Mouse (Mus musculus): ENCODE measurements at regions not wholly inside any gene's neighbourhood (a gene's known extent, or its start where the extent isn't known, plus 50 kb on each side); places are given as distances from the start of the nearest gene placed in this dataset.

- ATAC-seq (replicated peaks; ENCODE audit: low FRiP score, low TSS enrichment, poor library complexity, severe bottlenecking): no peak
Observed at GRCm38 (mm10) chr6:81323690-81324089, 599.8 kb upstream of the Gcfc2 start.

GRCm38 (mm10) chr6:81363969-81364529 lies 559.4 kb upstream of the Gcfc2 start:
- ATAC-seq (replicated peaks; ENCODE audit: low FRiP score, low TSS enrichment, poor library complexity, severe bottlenecking): no peak

GRCm38 (mm10) chr6:81388484-81388883 lies 535.0 kb upstream of the Gcfc2 start:
- no peak for ATAC-seq (replicated peaks; ENCODE audit: low FRiP score, low TSS enrichment, poor library complexity, severe bottlenecking)

- no peak for ATAC-seq (replicated peaks; ENCODE audit: low FRiP score, low TSS enrichment, poor library complexity, severe bottlenecking)
Observed at GRCm38 (mm10) chr6:81403122-81403521, 520.3 kb upstream of the Gcfc2 start.

GRCm38 (mm10) chr6:81413611-81414010 lies 509.9 kb upstream of the Gcfc2 start:
- ATAC-seq (replicated peaks; ENCODE audit: low FRiP score, low TSS enrichment, poor library complexity, severe bottlenecking): no peak

- no peak for ATAC-seq (replicated peaks; ENCODE audit: low FRiP score, low TSS enrichment, poor library complexity, severe bottlenecking)
Observed at GRCm38 (mm10) chr6:81434745-81435144, 488.7 kb upstream of the Gcfc2 start.

- no peak for ATAC-seq (replicated peaks; ENCODE audit: low FRiP score, low TSS enrichment, poor library complexity, severe bottlenecking)
Observed at GRCm38 (mm10) chr6:81438951-81439722, 484.3 kb upstream of the Gcfc2 start.

GRCm38 (mm10) chr6:81441396-81441795 lies 482.1 kb upstream of the Gcfc2 start:
- no peak for ATAC-seq (replicated peaks; ENCODE audit: low FRiP score, low TSS enrichment, poor library complexity, severe bottlenecking)

GRCm38 (mm10) chr6:81446019-81446800 lies 477.3 kb upstream of the Gcfc2 start:
- ATAC-seq (replicated peaks; ENCODE audit: low FRiP score, low TSS enrichment, poor library complexity, severe bottlenecking): no peak

GRCm38 (mm10) chr6:81447701-81448100 lies 475.8 kb upstream of the Gcfc2 start:
- no peak for ATAC-seq (replicated peaks; ENCODE audit: low FRiP score, low TSS enrichment, poor library complexity, severe bottlenecking)

- ATAC-seq (replicated peaks; ENCODE audit: low FRiP score, low TSS enrichment, poor library complexity, severe bottlenecking): no peak
Observed at GRCm38 (mm10) chr6:81448366-81448765, 475.1 kb upstream of the Gcfc2 start.

GRCm38 (mm10) chr6:81461095-81461494 lies 462.4 kb upstream of the Gcfc2 start:
- ATAC-seq (replicated peaks; ENCODE audit: low FRiP score, low TSS enrichment, poor library complexity, severe bottlenecking): no peak

- ATAC-seq (replicated peaks; ENCODE audit: low FRiP score, low TSS enrichment, poor library complexity, severe bottlenecking): no peak
Observed at GRCm38 (mm10) chr6:81464442-81464841, 459.0 kb upstream of the Gcfc2 start.

GRCm38 (mm10) chr6:81466536-81466935 lies 456.9 kb upstream of the Gcfc2 start:
- no peak for ATAC-seq (replicated peaks; ENCODE audit: low FRiP score, low TSS enrichment, poor library complexity, severe bottlenecking)

- no peak for ATAC-seq (replicated peaks; ENCODE audit: low FRiP score, low TSS enrichment, poor library complexity, severe bottlenecking)
Observed at GRCm38 (mm10) chr6:81471340-81471955, 452.0 kb upstream of the Gcfc2 start.

- no peak for ATAC-seq (replicated peaks; ENCODE audit: low FRiP score, low TSS enrichment, poor library complexity, severe bottlenecking)
Observed at GRCm38 (mm10) chr6:81472506-81472905, 451.0 kb upstream of the Gcfc2 start.

GRCm38 (mm10) chr6:81474786-81475185 lies 448.7 kb upstream of the Gcfc2 start:
- no peak for ATAC-seq (replicated peaks; ENCODE audit: low FRiP score, low TSS enrichment, poor library complexity, severe bottlenecking)

GRCm38 (mm10) chr6:81487006-81487405 lies 436.5 kb upstream of the Gcfc2 start:
- no peak for ATAC-seq (replicated peaks; ENCODE audit: low FRiP score, low TSS enrichment, poor library complexity, severe bottlenecking)

GRCm38 (mm10) chr6:81496239-81496638 lies 427.2 kb upstream of the Gcfc2 start:
- ATAC-seq (replicated peaks; ENCODE audit: low FRiP score, low TSS enrichment, poor library complexity, severe bottlenecking): no peak

GRCm38 (mm10) chr6:81517185-81517584 lies 406.3 kb upstream of the Gcfc2 start:
- ATAC-seq (replicated peaks; ENCODE audit: low FRiP score, low TSS enrichment, poor library complexity, severe bottlenecking): no peak
